Mouse (Mus musculus) kidney, embryonic 14.5 days (tissue): Measurements from ENCODE around the gene Gjd3. TPM values are rescaled to one million over a fixed set of nuclear protein-coding genes. Genes with fewer than 3 reads are reported as not detected.

Experiments used
- ATAC-seq: fragments of 200-750 bp; cut with Nextera tagmentation; 2 replicates; pipeline ENCODE4 v1.8.0; 2017; ENCODE audit warnings: moderate number of reproducible peaks, mild to moderate bottlenecking, moderate TSS enrichment, moderate library complexity; ENCODE audit not compliant: low FRiP score, low TSS enrichment
- H3K27ac ChIP-seq: fragments of 300-500 bp; sonication (generic); 2 replicates; pipeline ENCODE4 v1.5.1; 2014; ENCODE audit warnings: low read depth, mild to moderate bottlenecking, low read length, moderate library complexity, mixed read lengths
- H3K27me3 ChIP-seq: fragments of 300-500 bp; sonication (generic); 2 replicates; pipeline ENCODE4 v1.6.1; 2014; ENCODE audit warnings: mild to moderate bottlenecking, low read length; ENCODE audit not compliant: control insufficient read depth, insufficient read depth
- H3K36me3 ChIP-seq: fragments of 300-500 bp; sonication (generic); 2 replicates; pipeline ENCODE4 v1.6.1; 2014; ENCODE audit warnings: low read length, mixed read lengths; ENCODE audit not compliant: control insufficient read depth, insufficient read depth
- H3K4me1 ChIP-seq: fragments of 300-500 bp; sonication (generic); 2 replicates; pipeline ENCODE4 v1.6.1; 2014; ENCODE audit warnings: low read length, mixed read lengths; ENCODE audit not compliant: control insufficient read depth, insufficient read depth
- H3K4me2 ChIP-seq: fragments of 300-500 bp; sonication (generic); replicated peaks from 2 replicates; pipeline ENCODE4 v1.6.1; 2014; ENCODE audit warnings: low read depth, mild to moderate bottlenecking, low read length
- H3K4me3 ChIP-seq: fragments of 300-500 bp; sonication (generic); 2 replicates; pipeline ENCODE4 v1.5.1; 2014; ENCODE audit warnings: mild to moderate bottlenecking, low read length
- H3K9ac ChIP-seq: fragments of 300-500 bp; sonication (generic); 2 replicates; pipeline ENCODE4 v1.6.1; 2014; ENCODE audit warnings: low read depth, mild to moderate bottlenecking, low read length, moderate library complexity
- H3K9me3 ChIP-seq: fragments of 300-500 bp; sonication (generic); 2 replicates; pipeline ENCODE4 v1.6.1; 2016; ENCODE audit warnings: low read length; ENCODE audit not compliant: control insufficient read depth
- WGBS: fragments of 180-500 bp; shearing (Covaris S2); extraction: QIAGEN DNeasy Blood & Tissue Kit; methylation state at CpG from one replicate; pipeline ENCODE4 v1.1.7; 2014; 5-methylcytosine and 5-hydroxymethylcytosine counted together
- polyA plus RNA-seq: library from polyadenylated mRNA; unstranded; fragments of >200 nt; fragmentation: Nextera tagmentation; extraction: Ambion mirVana; gene quantifications from 2 replicates; pipeline ENCODE4 v1.2.1, GENCODE M21; 2014

The Gjd3 gene
- polyA plus RNA-seq, 1 experiment from 2014 or later = not detected

DNA sequence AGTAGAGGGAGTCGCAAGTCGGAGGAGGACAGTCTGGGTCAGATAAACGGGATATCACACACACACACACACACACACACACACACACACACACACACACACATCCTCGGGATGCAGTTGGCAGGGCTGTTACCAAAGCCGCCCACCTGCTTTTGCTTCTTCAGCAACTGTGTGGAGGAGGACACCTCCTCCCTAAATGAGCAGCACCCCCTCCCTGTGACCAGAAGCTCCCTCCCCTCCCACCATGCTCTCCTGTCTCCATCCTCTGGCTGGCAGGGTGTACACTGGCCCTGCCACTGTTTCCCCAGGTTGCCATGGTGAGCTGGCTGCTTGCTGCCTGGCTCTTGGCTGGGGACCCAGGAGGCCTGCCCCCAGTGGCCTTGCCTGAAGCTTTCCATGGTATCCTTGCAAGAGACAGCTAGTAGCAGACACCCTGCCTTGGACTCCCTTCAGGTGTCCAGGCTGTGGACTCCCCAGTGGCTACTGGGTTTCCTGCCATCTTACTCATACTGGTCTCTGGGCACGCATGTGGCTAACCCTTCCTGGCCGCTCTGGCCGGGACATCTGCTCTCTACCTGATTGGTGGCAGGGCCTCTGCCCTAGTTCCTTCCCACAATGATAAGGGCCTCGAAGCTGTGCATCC is 16.2 kb downstream of the Gjd3 start:
- no peaks in the 10 kb centered on the region for H3K27me3 ChIP-seq
- H3K4me3 ChIP-seq = no peak overlapping the region
- no peaks in the 10 kb centered on the region for H3K9me3 ChIP-seq
- no peak overlapping the region; the same call in 1 of the 2 replicates for H3K9ac ChIP-seq
- peaks cover 95% of the 10 kb centered on the region for H3K4me1 ChIP-seq
- 0 out of 2 replicates have a peak, but pooled peaks have one; percentile 8 for ATAC-seq
- 34% methylated on average over 9 of the region's 9 CpGs for WGBS
- no peak overlapping the region for H3K4me2 ChIP-seq
- H3K36me3 ChIP-seq = peaks cover 42% of the 10 kb centered on the region
- no peak overlapping the region; the same call in 1 of the 2 replicates for H3K27ac ChIP-seq

DNA sequence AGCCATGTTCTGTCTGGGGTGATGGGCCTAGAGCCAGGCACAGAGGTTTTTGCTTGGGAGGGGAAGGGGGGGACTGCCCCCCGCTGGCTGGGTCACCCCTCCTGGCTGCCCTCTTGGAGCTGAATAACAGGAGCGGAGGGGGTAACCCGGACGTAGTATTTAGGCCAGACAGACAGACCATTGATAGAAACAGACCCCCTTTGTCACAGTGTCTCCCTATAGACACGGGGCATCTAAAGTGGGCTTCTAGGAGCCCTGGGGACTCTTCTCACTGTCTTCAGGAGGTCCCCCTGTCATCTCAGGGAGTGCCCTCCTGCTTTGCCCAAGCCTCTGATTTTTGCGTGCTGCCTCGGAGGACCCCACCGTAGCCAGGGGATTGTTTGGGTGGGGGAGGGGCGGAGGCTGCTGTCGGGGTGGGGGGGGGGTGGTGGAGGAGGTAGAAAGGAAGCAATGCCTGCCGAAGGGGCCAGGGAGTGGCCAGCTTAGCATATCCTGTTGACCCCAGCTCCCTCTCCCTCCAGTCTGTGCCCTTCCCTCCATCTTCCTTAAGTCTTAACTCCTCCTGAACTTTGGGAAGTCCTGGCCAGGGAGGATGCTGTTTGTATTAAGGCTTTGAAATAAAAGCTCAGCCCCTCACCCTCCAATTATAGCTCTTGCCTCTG is 17.3 kb downstream of the Gjd3 start:
- no peak for ATAC-seq
- WGBS = 8% methylated on average over 11 of the region's 11 CpGs
- no peaks in the 10 kb centered on the region for H3K27me3 ChIP-seq
- H3K4me2 ChIP-seq = peak overlapping the region; percentile 99
- peak overlapping the region; percentile 11 for H3K4me3 ChIP-seq
- no peaks in the 10 kb centered on the region for H3K9me3 ChIP-seq
- H3K27ac ChIP-seq = peak overlapping the region; percentile 91; the same call in 1 of the 2 replicates
- H3K9ac ChIP-seq = peak overlapping the region; percentile 76; the same call in 1 of the 2 replicates
- H3K4me1 ChIP-seq = peaks cover 96% of the 10 kb centered on the region
- H3K36me3 ChIP-seq = peaks cover 32% of the 10 kb centered on the region

DNA sequence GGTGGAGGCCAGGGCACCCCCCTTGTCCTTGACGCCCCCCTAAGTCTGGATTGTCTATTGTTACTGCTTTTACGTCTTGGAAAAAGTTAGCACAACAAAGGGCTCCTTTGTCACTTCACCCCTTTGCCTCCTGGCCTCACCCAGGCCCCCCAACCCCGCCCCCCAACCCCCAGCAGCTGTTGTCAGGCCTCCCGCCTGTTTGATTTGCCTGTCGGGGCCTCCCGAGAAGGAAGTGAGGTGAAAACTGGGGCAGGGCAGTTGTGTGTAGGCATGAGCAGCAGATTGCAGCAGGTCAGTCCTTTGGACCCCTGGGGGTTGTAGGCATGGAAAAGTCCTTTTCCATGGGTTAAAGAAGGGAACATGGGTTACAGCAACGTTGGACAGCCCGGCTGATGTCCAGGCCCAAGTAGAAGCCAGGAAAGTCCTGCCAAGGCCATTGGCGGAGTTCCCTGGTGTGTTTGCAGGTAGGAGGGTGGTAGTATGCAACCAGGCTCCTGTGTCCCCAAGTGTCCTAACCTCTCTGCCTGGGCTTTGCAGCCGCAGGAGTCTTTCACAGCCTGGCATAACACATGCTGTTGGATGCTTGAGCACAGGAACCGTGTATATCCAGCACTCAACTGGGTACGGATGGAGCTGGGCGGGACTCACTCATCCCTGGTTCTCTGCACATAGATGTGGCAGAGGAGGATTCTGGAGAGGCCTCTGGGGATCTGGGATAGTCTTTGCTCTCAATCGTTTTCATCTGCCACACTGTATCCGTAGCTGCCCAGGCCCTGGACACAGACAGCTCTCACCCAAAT is 18.0 kb downstream of the Gjd3 start:
- peaks cover 91% of the 10 kb centered on the region for H3K4me1 ChIP-seq
- WGBS = 23% methylated on average over 15 of the region's 15 CpGs
- H3K27me3 ChIP-seq = no peaks in the 10 kb centered on the region
- peak overlapping the region; percentile 75 for H3K4me3 ChIP-seq
- H3K36me3 ChIP-seq = peaks cover 24% of the 10 kb centered on the region
- H3K9me3 ChIP-seq = no peaks in the 10 kb centered on the region
- peak overlapping the region; percentile 91 for H3K27ac ChIP-seq
- peak overlapping the region; percentile 76 for H3K9ac ChIP-seq
- no peak for ATAC-seq
- peak overlapping the region; percentile 99 for H3K4me2 ChIP-seq

DNA sequence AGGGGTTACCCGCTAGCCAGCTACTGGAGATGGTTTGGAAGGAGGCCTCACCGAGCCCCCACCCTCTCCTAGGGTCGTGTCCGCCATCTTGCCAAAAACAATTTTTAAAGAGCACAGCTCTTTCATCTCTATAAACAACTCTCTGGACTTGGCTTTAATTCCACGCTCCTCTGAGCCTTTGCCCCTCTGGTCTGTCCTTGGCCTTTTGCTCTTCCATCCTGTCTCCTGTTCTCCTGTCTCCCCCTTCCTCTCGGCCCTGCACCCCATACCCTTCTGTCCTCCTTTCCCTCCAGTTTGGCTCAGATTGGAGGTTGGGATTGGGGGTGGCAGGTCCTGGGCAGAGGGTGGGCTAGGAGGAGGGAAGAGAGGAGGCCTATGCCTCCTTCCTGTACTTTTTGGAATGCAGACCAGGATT is 18.6 kb downstream of the Gjd3 start:
- H3K4me1 ChIP-seq = peaks cover 91% of the 10 kb centered on the region
- peaks cover 21% of the 10 kb centered on the region for H3K36me3 ChIP-seq
- H3K27me3 ChIP-seq = no peaks in the 10 kb centered on the region
- peak overlapping the region; percentile 76 for H3K9ac ChIP-seq
- peak overlapping the region; percentile 75 for H3K4me3 ChIP-seq
- WGBS = 11% methylated on average over 6 of the region's 6 CpGs
- peak overlapping the region; percentile 99 for H3K4me2 ChIP-seq
- peak overlapping the region; percentile 91 for H3K27ac ChIP-seq
- ATAC-seq = no peak
- no peaks in the 10 kb centered on the region for H3K9me3 ChIP-seq

DNA sequence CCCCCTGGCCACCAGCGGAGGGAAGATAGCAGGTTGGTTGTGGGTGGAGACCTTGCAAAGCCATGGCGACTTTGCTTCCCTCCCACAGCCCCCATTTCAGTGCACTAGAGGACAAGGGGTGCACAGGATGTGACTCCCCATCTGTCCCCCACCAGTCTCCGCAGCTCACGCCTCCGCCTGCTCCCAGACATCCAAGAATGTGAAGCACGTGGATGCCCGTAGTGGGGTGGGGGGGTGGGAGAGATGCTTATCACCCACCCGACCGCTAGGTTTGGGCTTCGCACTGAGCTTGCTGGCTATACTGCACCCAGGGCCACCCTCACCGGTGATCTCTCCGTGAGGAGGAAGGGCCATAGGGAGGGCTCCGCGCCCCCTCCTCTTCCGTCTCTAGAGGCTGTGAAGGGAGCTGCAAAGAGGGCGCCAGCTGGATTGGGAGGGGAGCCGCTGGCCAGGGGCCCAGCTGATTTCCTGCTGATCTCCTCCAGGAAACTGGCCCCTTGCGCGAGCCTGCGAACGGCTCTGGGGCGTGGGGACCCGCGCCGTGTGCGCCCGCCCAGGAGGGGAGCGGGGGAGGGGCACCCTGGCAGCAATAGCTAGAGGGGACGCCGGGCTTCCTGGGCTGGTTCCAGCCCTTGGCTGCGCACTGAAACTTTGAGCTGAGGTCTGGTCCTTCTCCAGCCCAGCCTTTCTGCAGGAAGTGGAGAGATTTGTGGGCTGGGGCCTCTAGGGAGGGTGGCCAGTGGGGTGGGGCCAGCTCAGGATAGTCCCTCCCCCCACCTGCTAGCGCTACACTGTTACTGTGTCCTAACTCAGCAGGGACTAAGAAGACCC is 19.4 kb downstream of the Gjd3 start:
- WGBS = under 1% methylated on average over 32 of the region's 32 CpGs
- H3K4me3 ChIP-seq = peak overlapping the region; percentile 75
- peak overlapping the region; percentile 99 for H3K4me2 ChIP-seq
- H3K36me3 ChIP-seq = peaks cover 19% of the 10 kb centered on the region
- H3K27ac ChIP-seq = peak overlapping the region; percentile 91
- peaks cover 89% of the 10 kb centered on the region for H3K4me1 ChIP-seq
- no peaks in the 10 kb centered on the region for H3K27me3 ChIP-seq
- H3K9me3 ChIP-seq = no peaks in the 10 kb centered on the region
- peak; percentile 70 for ATAC-seq
- peak overlapping the region; percentile 76; the same call in 1 of the 2 replicates for H3K9ac ChIP-seq

DNA sequence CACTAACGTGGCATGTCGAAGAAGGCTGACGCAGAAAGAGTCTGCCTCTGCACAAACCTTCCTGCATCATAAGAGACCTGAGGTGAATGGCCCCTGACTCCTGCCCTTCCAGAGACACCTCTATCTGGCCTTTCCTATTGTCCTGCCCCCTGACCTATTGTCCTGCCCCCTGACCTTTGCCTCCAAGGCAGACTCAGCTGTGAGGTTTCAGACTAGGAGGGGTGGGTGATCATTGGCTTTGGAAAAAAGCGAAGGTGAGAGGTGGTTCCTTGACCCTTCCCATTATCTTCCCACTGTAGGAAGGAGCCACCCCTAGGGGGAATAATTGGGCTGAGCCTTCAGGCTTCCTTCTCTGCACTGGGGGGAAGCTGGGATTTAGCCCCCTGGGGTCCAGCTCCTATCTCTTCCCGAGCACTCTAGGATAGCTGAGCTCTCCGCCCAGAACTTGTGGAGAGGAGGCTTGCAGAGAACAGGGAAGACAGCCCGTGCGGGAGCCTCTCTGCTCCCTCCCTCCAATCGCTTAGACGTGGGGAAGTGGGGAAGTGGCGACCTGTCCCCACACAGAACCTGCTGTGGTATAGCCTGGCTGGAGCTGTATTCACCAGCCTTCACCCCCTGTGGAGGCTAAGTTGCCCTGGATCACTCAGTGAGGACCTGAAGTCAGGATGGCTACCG is 20.3 kb downstream of the Gjd3 start:
- H3K9me3 ChIP-seq = no peaks in the 10 kb centered on the region
- ATAC-seq = no peak
- peaks cover 81% of the 10 kb centered on the region for H3K4me1 ChIP-seq
- no peaks in the 10 kb centered on the region for H3K27me3 ChIP-seq
- peak overlapping the region; percentile 99 for H3K4me2 ChIP-seq
- 9% methylated on average over 12 of the region's 12 CpGs for WGBS
- H3K4me3 ChIP-seq = peak overlapping the region; percentile 75
- H3K27ac ChIP-seq = peak overlapping the region; percentile 91
- H3K9ac ChIP-seq = peak overlapping the region; percentile 76; the same call in 1 of the 2 replicates
- peaks cover 11% of the 10 kb centered on the region for H3K36me3 ChIP-seq

DNA sequence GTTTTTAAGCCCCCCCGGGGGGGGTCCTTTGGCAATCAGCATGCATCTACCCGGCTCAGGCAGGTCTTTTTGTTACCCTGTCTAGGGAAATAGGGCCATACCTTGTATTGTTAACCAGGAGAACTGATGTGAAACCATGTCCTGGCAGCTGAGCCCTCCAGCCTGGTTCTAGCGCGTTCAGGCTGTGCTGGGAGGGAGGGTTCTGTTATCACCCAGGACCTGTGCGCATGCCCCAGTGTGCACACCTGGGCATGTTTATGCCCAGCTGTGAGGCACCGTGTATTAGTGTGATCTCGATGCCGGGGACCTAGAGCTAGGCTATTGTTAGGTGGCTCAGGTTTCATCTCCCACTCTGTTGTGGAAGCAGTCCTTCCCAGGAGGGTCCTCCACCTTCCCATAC is 21.1 kb downstream of the Gjd3 start:
- H3K27ac ChIP-seq = no peak overlapping the region; the same call in 1 of the 2 replicates
- ATAC-seq = no peak
- 6% methylated on average over 8 of the region's 8 CpGs for WGBS

More for the DNA sequence above, 21.1 kb downstream of the Gjd3 start:
- H3K4me2 ChIP-seq = peak overlapping the region; percentile 99
- no peaks in the 10 kb centered on the region for H3K27me3 ChIP-seq
- no peaks in the 10 kb centered on the region for H3K9me3 ChIP-seq
- H3K4me1 ChIP-seq = peaks cover 73% of the 10 kb centered on the region
- peak overlapping the region; percentile 75 for H3K4me3 ChIP-seq
- peak overlapping the region; percentile 76; the same call in 1 of the 2 replicates for H3K9ac ChIP-seq
- peaks cover 3% of the 10 kb centered on the region for H3K36me3 ChIP-seq
